Mouse (Mus musculus) heart, adult 9 months (tissue): ENCODE measurements around the gene Cfb.
"Not testable (repeated sequence)": the region's sequence is repeated elsewhere in the genome, so short reads cannot be mapped to it uniquely, and the experiment has no call there.

ENCODE experiments used
- DNase-seq, 2 experiments: peaks; one replicate each; pipeline ENCODE4 v3.0.0; 2022; ENCODE audit warnings: low spot score in 2 of 2

Cfb gene

DNA sequence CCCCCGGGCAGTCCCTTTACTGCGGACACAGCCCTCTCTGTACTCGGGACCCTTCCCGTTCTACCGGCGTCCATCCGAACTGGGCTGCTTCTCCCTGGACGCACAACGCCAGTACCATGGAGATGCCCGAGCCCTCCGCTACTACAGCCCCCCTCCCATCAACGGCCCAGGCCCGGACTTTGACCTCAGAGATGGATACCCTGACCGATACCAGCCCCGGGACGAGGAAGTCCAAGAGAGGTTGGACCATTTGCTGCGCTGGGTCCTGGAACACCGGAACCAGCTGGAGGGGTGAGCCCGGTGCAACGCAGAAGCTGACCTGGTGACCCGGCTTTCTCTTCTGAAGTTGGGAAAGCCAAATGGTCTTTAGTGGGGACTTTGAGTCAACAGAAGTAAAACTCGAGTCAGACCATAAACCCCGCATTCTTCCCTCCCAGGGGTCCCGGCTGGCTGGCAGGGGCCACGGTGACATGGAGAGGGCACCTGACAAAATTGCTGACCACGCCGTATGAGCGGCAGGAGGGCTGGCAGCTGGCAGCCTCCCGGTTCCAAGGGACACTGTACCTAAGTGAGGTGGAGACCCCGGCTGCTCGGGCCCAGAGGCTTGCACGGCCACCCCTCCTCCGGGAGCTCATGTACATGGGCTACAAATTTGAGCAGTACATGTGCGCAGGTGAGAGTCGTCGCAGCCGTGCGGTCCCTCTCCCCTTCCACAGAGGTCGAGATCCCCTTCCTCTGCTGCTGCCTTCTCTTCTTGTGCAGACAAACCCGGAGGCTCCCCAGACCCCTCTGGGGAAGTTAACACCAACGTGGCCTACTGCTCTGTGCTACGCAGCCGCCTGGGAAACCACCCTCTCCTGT, 24.6 kb downstream of the Cfb start:
- DNase-seq, result peak; percentile 11 to 30

GRCm38 (mm10) chr17:34836856-34837221, 25.5 kb downstream of the Cfb start, which contains the start of the genes Stk19 and Dxo:
Gene Stk19 (minus strand): TSS chr17:34836945.
Gene Dxo (plus strand): TSS chr17:34837019.
- peak; percentile 95 to 97 for DNase-seq

DNA sequence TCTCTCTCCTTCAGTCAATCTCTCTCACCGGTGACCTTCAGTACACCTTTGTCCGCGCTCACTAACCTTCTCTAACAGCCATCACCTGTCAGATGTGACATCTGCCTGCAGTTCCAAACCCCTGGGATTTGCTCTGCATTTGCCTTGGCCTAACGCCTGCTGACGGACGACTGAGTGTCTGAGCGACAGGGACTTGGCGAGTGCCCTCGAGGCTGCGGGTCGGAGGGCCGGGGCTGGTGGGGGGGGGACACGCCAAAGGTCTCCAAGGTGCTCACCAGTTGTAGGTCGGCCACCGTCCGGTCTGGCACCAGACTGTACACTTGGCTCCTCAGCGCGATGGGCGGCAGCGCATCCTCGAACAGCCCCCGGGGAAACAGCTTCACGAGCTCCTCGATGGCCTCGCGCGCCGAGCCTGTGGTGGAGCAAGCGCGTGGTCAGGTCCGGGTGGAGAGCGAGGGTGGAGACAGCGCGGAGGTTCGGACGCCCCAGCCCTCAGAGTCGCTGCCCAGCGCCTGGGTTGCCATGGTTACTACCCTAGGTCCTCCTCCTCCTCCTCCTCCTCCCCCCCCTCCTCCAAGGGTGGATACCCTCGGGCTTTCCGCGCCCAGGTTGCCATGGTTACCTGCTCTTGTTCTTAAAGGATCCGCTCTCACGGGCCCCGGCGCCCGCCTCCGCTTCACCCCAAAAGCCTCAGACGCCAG, 26.0 kb downstream of the Cfb start:
- DNase-seq, result no peak

- DNase-seq, result not testable (repeated sequence)
Measured at GRCm38 (mm10) chr17:34830776-34831175, 31.5 kb downstream of the Cfb start.

- DNase-seq, result no peak
Measured at GRCm38 (mm10) chr17:34814818-34815370, 47.4 kb downstream of the Cfb start.

GRCm38 (mm10) chr17:34813747-34814146, 48.6 kb downstream of the Cfb start:
- not testable (repeated sequence) for DNase-seq

DNA sequence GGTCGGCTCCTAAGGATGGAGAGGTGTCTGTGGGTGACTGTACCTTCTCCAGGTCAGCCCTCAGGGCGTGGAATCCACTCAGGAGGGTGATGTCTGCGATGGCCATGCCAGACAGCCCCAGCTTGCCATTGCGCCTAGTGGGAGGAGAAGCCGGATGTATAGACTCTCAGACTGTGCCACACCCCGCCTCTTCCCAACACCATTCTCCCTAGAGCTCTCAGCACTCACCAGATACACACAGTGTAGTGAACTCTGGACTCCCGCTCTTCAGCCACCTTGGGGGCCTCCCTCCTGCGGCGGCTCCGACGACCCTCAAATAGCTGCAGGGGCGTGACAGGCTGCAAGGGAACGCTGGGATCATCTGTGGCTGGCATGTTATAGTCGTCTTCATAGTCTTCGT, 51.0 kb downstream of the Cfb start:
- no peak for DNase-seq

GRCm38 (mm10) chr17:34810811-34811210, 51.5 kb downstream of the Cfb start:
- DNase-seq, result not testable (repeated sequence)

DNA sequence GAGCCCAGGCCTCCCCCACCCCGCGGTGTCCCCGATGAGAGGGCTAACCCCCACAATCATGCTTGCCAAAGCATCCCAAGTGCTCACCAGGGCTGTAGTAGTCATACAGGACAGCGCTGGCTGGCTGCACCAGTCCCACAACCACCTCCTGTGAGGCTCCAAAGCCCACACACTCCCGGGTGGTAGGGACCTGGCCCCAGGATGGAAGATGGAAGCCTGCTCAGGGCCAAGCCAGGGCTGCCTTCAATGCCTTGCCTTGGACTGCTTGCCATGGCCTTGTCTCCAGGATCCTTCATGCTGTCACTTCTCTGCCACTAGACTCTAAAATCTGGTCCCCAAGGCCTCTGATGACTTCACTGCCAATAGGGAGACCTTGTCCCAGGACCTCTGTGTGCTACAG, 51.9 kb downstream of the Cfb start:
- DNase-seq, result not testable (repeated sequence)

- no peak for DNase-seq
Measured at GRCm38 (mm10) chr17:34808599-34809205, 53.6 kb downstream of the Cfb start.

DNA sequence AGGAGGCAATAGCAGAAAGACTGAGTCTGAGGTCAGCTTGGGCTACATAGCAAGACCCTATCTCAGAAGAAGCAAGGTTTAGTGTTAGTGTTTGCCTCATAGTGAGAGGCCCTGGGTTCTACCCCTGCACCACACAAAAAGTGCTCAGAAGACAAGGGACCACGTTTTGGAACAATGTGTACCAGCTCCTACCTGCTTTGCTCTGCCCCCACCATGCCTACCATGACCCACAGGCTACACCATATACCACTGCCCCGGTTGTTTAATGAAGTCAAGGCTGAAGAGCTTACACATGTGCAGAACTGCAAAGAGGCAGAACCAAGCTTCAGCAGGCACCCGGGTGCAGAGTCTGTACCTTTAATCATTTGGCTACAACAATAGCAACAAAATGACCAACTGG, 55.1 kb downstream of the Cfb start:
- DNase-seq, result no peak
